In the genomic region with DNA sequence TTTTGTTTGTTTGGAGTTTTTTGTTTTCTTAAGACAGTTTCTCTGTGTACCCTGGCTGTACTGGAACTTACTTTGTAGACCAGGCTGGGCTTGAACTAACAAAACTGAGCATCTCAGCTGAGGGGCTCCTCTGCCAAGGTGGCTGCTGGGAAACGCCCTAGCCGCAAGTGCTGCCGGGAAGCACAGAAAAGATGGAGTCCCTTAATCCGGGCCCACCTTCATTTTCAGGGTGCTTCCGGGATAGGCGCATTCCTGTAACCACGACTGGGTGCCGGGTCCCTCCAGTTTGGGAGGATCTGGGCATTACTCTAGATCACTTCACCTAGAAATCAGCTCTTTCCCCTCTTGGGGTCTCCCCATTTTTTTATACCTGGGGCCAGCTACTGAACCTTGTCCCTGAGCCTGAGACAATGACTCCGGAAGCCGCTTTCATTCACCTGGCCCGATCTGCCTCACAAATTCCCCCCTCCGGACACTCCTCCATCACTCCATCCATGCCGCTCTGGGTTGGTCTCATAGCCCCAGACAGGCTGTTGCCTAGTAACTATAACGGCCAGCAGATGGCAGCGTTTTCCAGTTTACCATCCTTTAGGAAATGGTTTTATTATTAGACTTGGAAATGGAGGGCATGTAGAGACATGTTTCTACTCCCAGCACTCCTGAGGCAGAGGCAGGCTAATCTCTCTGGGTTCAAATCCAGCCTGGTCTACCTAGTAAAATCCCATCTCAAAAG, we compare ENCODE assay signal across 8 mouse cellular contexts. TPM values are rescaled to one million over a fixed set of nuclear protein-coding genes. Genes with fewer than 3 reads are reported as not detected.
DNase-seq lines count a peak whose midpoint lies in the region; ATAC-seq and TF ChIP-seq lines count a peak whose summit lies in the region.

No protein-coding gene starts in this region.

- peak; percentile 74 for TF ChIP-seq CTCF in liver, postnatal 0 days (IDR thresholded peaks at IDR 0.05; ENCODE audit: low read depth)

- peak; percentile 85 for DNase-seq in CD4-positive, CD25-positive, alpha-beta regulatory T cell, adult 2 months (ENCODE audit: low read depth, low spot score)
- peak; percentile 93 for DNase-seq in ES-E14 (ENCODE audit: low read depth, low spot score)
- DNase-seq in cerebellum, postnatal 25 days = peak; percentile 31 to 65
- DNase-seq in kidney, postnatal 10 days = peak; percentile 87
- DNase-seq in liver, postnatal 0 days = peak; percentile 70
- DNase-seq in retina, postnatal 1 day = peak; percentile 84

- H3K4me1 ChIP-seq in ES-E14 (ENCODE audit: control insufficient read depth in 2 of 2, insufficient read depth in 2 of 2, low read length in 2 of 2, poor library complexity in 1 of 2) = peaks cover 2 to 11% of the 10 kb centered on the region in 2 experiments; a peak in 3 of 4 replicates
- 0 out of 2 replicates have a peak, but pooled peaks cover 3% of the 10 kb centered on the region for H3K4me1 ChIP-seq in liver, postnatal 0 days (ENCODE audit: insufficient read depth)

- no peaks in the 10 kb centered on the region for H3K27me3 ChIP-seq in liver, postnatal 0 days (ENCODE audit: insufficient read depth, low read length)

- no peaks in the 10 kb centered on the region for H3K9me3 ChIP-seq in ES-E14 (ENCODE audit: control insufficient read depth, insufficient read depth, low read depth, low read length)
- no peaks in the 10 kb centered on the region for H3K9me3 ChIP-seq in liver, postnatal 0 days (ENCODE audit: low read length)

- TF ChIP-seq EP300 in liver, postnatal 0 days (IDR thresholded peaks at IDR 0.05; ENCODE audit: low read depth) = no peak

- peak overlapping the region; percentile 97 for H3K27ac ChIP-seq in ES-E14 (ENCODE audit: insufficient read depth, low read depth, low read length, poor library complexity, severe bottlenecking)
- no peak overlapping the region for H3K27ac ChIP-seq in liver, postnatal 0 days (ENCODE audit: low read depth)

- in situ Hi-C loops in ES-E14 (cut with MboI; ENCODE audit: low sequenced_read_pairs in 2 of 2, unreplicated experiment in 2 of 2) = loop anchor here in 1 of 2 experiments (5.0 to 25.0 kb wide), 2 partner anchors 82 to 188 kb away; no protein-coding TSS in a partner anchor

- peak overlapping the region; percentile 75 for H3K9ac ChIP-seq in ES-E14 (ENCODE audit: insufficient read depth, low read depth, low read length, poor library complexity, severe bottlenecking)
- H3K9ac ChIP-seq in liver, postnatal 0 days (replicated peaks) = no peak overlapping the region

- H3K4me3 ChIP-seq in ES-E14 (ENCODE audit: insufficient read depth in 1 of 2, low read depth in 1 of 2, low read length in 2 of 2, poor library complexity in 1 of 2, severe bottlenecking in 1 of 2) = peak overlapping the region; percentile 38 to 42
- no peak overlapping the region for H3K4me3 ChIP-seq in liver, postnatal 0 days (ENCODE audit: low read depth, low read length)

- ATAC-seq in granulocyte monocyte progenitor cell, adult 5-6 weeks (replicated peaks; ENCODE audit: poor library complexity, severe bottlenecking) = peak; percentile 36; the same call in 1 of the 2 replicates
- peak; percentile 59; the same call in 1 of the 2 replicates for ATAC-seq in liver, postnatal 0 days
- ATAC-seq in activated CD4-positive, CD25-positive, alpha-beta regulatory T cell, adult 4 months = no peak

- H3K36me3 ChIP-seq in ES-E14 (ENCODE audit: control insufficient read depth, insufficient read depth, low read length, poor library complexity, severe bottlenecking) = no peaks in the 10 kb centered on the region
- no peaks in the 10 kb centered on the region for H3K36me3 ChIP-seq in liver, postnatal 0 days (replicated peaks; ENCODE audit: insufficient read depth, low read length)

- WGBS in liver, postnatal 0 days (ENCODE audit: insufficient replicate concordance) = 15% methylated on average over 15 of the region's 15 CpGs

- no peak overlapping the region for H3K4me2 ChIP-seq in liver, postnatal 0 days (ENCODE audit: low read depth, low read length)

TF ChIP-seq in ES-E14, 5 proteins besides CTCF, POLR2A, EP300 and RAD21:
- TF ChIP-seq MAFK (IDR thresholded peaks at IDR 0.05; ENCODE audit: insufficient read depth, low read depth, low read length) (no peak), HCFC1 (IDR thresholded peaks at IDR 0.05; ENCODE audit: borderline replicate concordance, insufficient read depth, low read length) (no peak; the same call in 1 of the 2 replicates), ZC3H11A (IDR thresholded peaks at IDR 0.05; ENCODE audit: borderline replicate concordance, low read depth, low read length) (peak; percentile 35; the same call in 1 of the 2 replicates)

RNA-seq across cellular contexts. Expression of a gene that starts 4.8 kb away (rescaled TPM):
- 1.4 and 1.8 TPM in 2 replicates for total RNA-seq in ES-E14 (2012; rRNA removed)
- total RNA-seq in granulocyte monocyte progenitor cell, adult 5-6 weeks (2014; fragmentation: Nextera tagmentation) = not detected in 2 replicates
- total RNA-seq in granulocyte monocyte progenitor cell, adult 5-6 weeks (2017) = not detected in 2 replicates
- polyA plus RNA-seq in liver, postnatal 0 days (2015; fragmentation: Nextera tagmentation; extraction: Ambion mirVana) = not detected in 2 replicates
- 10 to 100 TPM; 33.0 to 42.8 TPM for polyA plus RNA-seq in activated CD4-positive, CD25-positive, alpha-beta regulatory T cell, adult 4 months (2017; shearing (Covaris generic))

RNA-seq across cellular contexts. Expression of a gene that starts 15.5 kb away (rescaled TPM):
- 1.8 and 2.7 TPM in 2 replicates for total RNA-seq in ES-E14 (2012; rRNA removed)
- not detected in 2 replicates for total RNA-seq in granulocyte monocyte progenitor cell, adult 5-6 weeks (2014; fragmentation: Nextera tagmentation)
- total RNA-seq in granulocyte monocyte progenitor cell, adult 5-6 weeks (2017) = not detected in 2 replicates
- not detected in 2 replicates for polyA plus RNA-seq in liver, postnatal 0 days (2015; fragmentation: Nextera tagmentation; extraction: Ambion mirVana)
- not detected for polyA plus RNA-seq in activated CD4-positive, CD25-positive, alpha-beta regulatory T cell, adult 4 months (2017; shearing (Covaris generic))
